Mouse (Mus musculus) urinary bladder, postnatal 36 days (tissue): ENCODE results near the gene Lsm7.

ENCODE experiments used
- DNase-seq, 2 experiments: peaks; one replicate each; pipeline ENCODE4 v3.0.0; 2022; ENCODE audit warnings: low spot score in 2 of 2, mixed read lengths in 1 of 2

The Lsm7 gene

DNA sequence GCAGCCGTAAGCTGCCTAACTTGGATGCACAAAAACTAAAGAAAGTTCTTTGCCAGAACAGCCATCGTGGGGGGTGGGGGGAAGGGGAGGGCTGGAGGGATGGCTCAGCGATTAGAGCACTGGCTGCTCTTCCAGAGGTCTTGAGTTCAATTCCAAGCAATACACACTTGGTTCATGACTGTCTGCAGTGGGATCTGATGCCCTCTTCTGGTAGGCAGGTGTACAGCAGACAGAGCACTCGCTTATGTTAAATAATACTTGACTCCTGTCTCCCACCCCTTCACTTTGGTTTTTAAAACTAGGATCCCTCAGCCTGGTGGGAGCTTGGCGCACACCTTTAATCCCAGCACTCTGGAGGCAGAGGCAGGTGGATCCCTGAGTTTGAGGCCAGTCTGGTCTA lies 21.0 kb upstream of the Lsm7 start:
- peak in 1 of 2 experiments; percentile 42 for DNase-seq

DNA sequence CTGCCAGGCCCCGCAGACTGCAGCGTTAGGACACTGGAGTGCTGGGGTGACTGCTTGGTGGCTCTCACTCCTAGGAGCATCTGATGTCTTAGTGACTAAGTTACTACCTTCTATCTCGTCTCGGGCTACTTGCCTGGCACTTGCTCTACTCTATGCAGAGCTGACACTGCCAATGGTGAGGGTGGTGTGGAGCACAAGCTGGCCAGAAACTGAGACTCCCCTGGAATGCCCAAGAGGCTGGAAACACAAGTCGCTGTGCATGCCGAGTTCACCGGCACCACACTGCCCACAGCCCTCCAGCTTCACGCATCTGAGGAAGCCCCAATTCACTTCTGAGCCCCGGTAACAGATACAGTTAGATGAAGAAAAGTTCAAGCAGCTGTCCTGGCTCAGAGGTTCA lies 19.0 kb upstream of the Lsm7 start:
- no peak for DNase-seq

GRCm38 (mm10) chr10:80871581-80871980 lies 16.6 kb upstream of the Lsm7 start, which contains the start of gene Tmprss9:
Gene Tmprss9, plus strand, starts transcription at chr10:80871848.
- no peak for DNase-seq

DNA sequence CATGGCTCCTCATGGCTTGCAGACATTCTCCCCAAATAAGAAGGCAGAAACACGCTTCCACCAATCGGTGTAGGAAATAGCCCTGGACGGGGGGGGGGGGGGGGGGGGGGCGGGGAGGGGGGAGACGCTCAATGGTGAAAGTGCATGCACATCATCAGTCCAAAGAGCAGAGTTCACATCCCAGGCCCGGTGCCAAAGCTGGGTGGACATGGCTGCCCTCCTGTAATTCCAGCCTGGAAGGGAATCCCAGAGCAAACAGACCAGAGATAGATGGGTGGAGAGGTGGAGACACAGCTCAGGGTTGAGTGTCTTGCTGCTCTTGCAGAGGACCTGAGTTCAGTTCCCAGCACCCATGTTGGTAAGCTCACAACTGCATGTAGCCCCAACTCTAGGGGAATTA lies 16.0 kb upstream of the Lsm7 start:
- DNase-seq, result no peak

DNA sequence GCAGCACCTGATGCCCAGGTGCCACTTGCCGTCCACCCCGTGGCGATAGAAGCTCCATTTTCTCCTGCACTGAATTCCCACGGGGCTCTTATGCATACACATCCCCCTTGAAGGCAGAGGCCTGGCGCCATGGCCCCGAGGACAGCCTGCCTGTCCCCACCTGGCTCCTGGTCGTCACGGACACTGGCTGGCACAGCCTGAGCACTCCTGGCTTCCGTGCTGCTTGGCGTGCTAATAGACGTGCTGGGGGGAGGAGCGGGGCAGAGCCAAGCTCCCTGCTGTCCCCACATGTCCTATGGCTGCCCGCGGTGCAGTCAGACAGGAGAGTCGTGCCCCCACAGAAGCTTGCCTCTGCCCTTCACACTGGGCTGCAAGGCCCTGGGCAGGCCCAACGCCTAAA lies 9.4 kb upstream of the Lsm7 start:
- no peak for DNase-seq

GRCm38 (mm10) chr10:80862305-80862704 lies 7.3 kb upstream of the Lsm7 start:
- DNase-seq, result no peak

DNA sequence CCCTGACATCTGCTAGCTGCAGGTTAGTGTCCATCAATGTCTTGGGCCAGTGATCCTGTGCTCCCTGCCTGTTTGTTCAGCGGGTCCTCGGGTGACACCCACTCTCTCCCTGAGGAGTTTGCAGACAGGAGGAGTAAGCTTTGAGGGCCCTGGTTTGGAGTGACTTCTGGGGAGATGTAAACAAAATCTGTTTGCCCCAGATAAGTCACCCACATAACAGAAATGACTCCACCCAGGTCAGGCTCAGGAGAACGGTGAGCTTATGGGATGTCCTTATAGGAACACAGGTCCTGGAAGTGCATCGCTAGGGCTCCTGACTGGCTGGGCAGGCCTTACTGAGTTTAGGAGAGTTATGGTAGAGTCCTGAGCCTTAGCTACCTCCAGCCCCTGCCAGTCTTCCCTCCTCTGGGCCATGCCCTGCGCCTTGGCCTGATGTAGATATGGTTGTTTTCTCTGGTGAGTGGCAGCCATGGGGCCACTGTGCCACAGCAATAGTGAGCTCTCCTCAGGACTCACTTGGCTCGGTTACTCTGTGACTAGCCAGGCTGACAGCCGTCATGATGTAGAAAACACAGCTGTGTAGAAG lies 3.4 kb upstream of the Lsm7 start:
- no peak for DNase-seq

GRCm38 (mm10) chr10:80857848-80858247 lies 2.8 kb upstream of the Lsm7 start:
- no peak for DNase-seq

DNA sequence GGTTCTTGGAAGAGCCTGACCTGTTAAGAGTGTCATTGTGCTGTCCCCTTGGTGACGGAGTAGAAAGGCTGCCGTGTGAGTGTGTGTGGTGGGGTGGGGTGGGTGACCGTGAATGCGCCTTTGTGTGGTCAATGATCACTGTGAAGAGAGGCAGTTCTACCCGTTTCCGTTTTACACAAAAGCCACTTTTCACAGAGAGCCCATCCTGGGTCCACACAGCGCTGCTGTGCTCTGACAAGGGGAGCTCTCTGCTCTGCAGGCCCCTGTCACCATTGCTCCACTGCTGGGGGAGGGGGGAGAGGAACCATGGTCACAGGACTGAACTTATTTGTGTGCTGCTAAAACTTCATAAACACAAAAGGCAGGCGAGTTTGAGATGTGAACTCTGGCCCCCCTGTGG lies 2.4 kb upstream of the Lsm7 start:
- no peak for DNase-seq

GRCm38 (mm10) chr10:80856908-80857307 lies 1.9 kb upstream of the Lsm7 start:
- DNase-seq, result no peak

DNA sequence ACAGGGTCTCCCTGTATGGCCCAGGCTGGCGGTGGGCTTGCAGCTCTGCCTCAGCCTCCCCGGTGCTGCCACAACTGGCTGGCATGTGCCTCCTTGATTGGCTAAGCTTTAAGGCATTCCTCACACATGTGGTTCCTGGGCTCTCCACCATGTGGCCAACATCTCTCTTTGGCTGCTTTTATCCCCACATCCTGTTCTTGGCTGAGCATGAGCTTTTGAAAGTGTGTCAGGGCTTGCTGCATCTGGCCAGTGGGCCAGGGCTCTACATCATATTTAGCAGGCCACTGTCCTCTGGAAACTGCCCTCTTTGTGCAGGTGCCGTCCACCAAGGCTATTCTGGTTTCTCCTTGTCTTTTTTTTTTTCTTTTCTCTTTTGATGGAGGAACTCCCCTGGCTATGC lies 1.3 kb upstream of the Lsm7 start:
- DNase-seq, result no peak

GRCm38 (mm10) chr10:80855749-80856073 lies 702 bp upstream of the Lsm7 start:
- DNase-seq, result no peak

DNA sequence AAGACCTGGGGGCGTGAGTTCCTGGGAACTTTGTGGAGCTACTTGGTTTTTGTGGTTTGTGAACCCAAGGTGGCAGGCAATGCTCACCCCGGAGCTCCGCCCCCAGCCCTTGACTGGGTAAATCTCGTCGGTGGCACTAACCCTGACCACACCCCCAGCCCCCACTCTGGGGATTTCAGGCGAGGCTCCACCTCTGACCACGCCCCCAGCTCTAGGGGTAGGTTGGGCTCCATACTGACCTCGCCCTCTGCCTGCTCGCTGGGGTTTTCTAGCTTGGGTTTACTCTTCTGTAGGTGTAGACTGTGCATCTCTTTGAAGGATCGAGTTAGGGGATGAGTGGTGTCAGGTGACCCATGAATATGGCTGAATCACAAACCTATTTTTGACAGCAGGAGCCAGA lies 6.4 kb downstream of the Lsm7 start:
- DNase-seq, result no peak

- no peak for DNase-seq
Measured at GRCm38 (mm10) chr10:80845732-80846131, 9.3 kb downstream of the Lsm7 start.

DNA sequence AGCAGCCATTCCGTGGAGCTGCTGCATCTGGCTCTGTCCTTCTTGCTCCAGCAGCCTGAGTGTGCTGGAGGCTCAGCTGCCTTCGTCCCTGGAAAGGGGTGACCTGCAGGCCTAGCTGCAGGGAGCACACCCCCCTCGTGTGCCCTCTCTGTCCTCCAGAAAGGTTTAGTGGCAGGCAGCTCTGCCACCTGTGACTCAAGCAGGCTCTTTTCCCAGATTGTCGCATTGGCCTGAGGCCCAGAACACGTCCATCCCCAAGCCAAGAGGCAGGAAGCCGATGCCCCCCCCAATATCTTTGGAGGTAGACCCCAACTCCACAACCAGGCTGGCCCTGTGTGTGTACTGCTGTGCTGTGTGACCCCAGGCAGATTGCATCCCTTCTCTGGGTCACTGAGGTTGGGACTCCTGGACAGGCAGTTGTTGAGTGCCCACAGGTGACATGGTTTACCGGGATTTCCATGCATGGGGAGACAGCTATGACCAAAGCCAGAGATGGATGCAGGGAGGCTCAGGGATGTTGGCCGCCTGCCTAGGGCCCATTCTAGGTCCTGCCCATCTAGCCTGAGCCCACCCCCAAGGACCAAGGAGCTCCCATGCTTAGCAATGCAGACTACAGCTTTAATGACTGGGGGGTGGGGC lies 9.8 kb downstream of the Lsm7 start:
- no peak for DNase-seq

DNA sequence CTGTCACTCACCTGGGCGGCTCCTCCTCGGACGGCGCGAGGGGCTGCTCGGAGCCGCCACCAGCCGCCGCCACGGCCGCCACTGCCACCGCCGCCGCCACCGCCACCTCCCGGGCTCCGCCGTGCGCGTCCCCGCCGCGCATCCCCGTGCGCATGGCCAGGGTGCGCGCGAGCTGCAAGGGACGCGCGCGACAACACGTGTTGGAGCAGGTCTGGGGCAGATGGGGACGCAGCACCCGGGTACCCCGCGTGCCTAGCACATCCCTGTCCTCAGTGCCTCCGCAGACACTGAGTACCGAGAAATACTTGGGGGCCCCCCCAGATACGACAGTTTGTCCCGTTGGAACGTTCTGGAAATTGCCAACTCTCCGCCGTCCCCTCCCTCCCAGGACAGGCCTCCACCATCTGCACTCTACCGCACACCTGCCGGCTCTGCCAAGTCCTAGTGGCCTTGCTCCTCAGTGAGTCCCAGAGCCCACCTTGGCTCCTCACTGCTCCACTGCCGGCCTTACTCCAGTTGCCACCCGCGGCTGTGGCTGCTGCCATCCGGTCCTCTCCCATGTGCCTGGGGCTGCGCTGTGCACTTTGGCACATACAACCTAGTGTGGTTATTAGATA lies 11.0 kb downstream of the Lsm7 start, which contains the start of gene Lingo3:
TSS of gene Lingo3 (minus strand) at position 109 of the 617 bp plus-strand sequence.
- DNase-seq, result no peak

- no peak for DNase-seq
Measured at GRCm38 (mm10) chr10:80843087-80843930, 11.7 kb downstream of the Lsm7 start.

- DNase-seq, result no peak
Measured at GRCm38 (mm10) chr10:80842334-80842733, 12.7 kb downstream of the Lsm7 start.

GRCm38 (mm10) chr10:80841685-80842084 lies 13.3 kb downstream of the Lsm7 start:
- DNase-seq, result no peak

DNA sequence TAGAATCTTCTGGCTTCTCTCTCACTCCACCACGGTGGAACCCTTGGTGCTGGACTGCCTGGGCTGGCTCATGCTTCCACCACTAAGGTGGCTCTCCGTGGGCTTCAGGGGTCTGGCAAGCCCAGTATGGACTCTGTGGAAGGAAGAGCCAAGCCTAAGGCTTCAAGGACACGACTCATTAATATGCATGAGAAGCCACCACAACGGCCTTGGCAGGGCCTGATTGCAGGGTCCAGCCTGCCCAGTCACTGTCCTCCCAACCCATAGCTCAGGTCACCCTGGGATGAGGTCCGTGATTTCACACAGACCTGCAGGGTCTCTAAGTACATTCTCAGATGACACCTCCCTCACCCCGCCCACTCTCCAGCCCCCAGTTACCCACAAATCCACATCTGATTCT lies 15.2 kb downstream of the Lsm7 start:
- DNase-seq, result no peak

GRCm38 (mm10) chr10:80838346-80838912 lies 16.6 kb downstream of the Lsm7 start:
- no peak for DNase-seq

- DNase-seq, result no peak
Measured at GRCm38 (mm10) chr10:80837827-80838226, 17.2 kb downstream of the Lsm7 start.
